In genomic region chr4:46505361-46506057, GRCm38 (mm10) we compare ENCODE assay signal across 17 mouse cellular contexts. TPM values are rescaled to one million over a fixed set of nuclear protein-coding genes. Genes with fewer than 3 reads are reported as not detected.
DNase-seq lines count a peak whose midpoint lies in the region; ATAC-seq and TF ChIP-seq lines count a peak whose summit lies in the region.
"Had no signal": no experiment of that assay in that cellular context is flagged by ENCODE, and none has a peak within 500 bp of the region (broad histone marks: within the 10 kb centered on the region; RNA-seq: fewer than 3 reads in every experiment).

No protein-coding gene starts in this region.

- TF ChIP-seq CTCF in midbrain, postnatal 0 days (IDR thresholded peaks at IDR 0.05) = no peak

- H3K36me3 ChIP-seq in forebrain, embryonic 14.5 days (ENCODE audit: control insufficient read depth, insufficient read depth, low read length) = peaks cover 27% of the 10 kb centered on the region
- H3K36me3 ChIP-seq in forebrain, embryonic 10.5 days (replicated peaks) = peaks cover 39% of the 10 kb centered on the region
- peaks cover 24% of the 10 kb centered on the region for H3K36me3 ChIP-seq in midbrain, postnatal 0 days (ENCODE audit: insufficient read depth, low read length)
- H3K36me3 ChIP-seq in midbrain, embryonic 16.5 days (ENCODE audit: control insufficient read depth, insufficient read depth, low read length) = peaks cover 15% of the 10 kb centered on the region

- H3K27me3 ChIP-seq in forebrain, embryonic 14.5 days (replicated peaks; ENCODE audit: control insufficient read depth, insufficient read depth, low read length) = no peaks in the 10 kb centered on the region
- peaks cover 41% of the 10 kb centered on the region for H3K27me3 ChIP-seq in forebrain, embryonic 10.5 days (ENCODE audit: poor library complexity, severe bottlenecking)
- no peaks in the 10 kb centered on the region for H3K27me3 ChIP-seq in midbrain, postnatal 0 days (ENCODE audit: insufficient read depth, low read length)
- H3K27me3 ChIP-seq in midbrain, embryonic 16.5 days (ENCODE audit: control insufficient read depth, insufficient read depth, low read depth, low read length) = no peaks in the 10 kb centered on the region

- no peaks in the 10 kb centered on the region for H3K4me1 ChIP-seq in forebrain, embryonic 14.5 days (ENCODE audit: control insufficient read depth, insufficient read depth, low read length)
- H3K4me1 ChIP-seq in forebrain, embryonic 10.5 days = peaks cover 24% of the 10 kb centered on the region
- H3K4me1 ChIP-seq in midbrain, postnatal 0 days (ENCODE audit: insufficient read depth, low read length) = no peaks in the 10 kb centered on the region
- peaks cover 7% of the 10 kb centered on the region for H3K4me1 ChIP-seq in midbrain, embryonic 16.5 days (ENCODE audit: control insufficient read depth, insufficient read depth, low read length)

- H3K9ac ChIP-seq in forebrain, embryonic 14.5 days (ENCODE audit: low read length) = no peak overlapping the region
- no peak overlapping the region for H3K9ac ChIP-seq in midbrain, postnatal 0 days (replicated peaks; ENCODE audit: low read length, poor library complexity, severe bottlenecking)
- no peak overlapping the region for H3K9ac ChIP-seq in midbrain, embryonic 16.5 days (ENCODE audit: low read depth, low read length)
- H3K9ac ChIP-seq: embryonic facial prominence, embryonic 15.5 days; heart, embryonic 12.5 days; lung, embryonic 14.5 days; neural tube, embryonic 15.5 days had no signal

- H3K4me3 ChIP-seq in forebrain, embryonic 14.5 days (ENCODE audit: low read depth, low read length) = no peak overlapping the region
- H3K4me3 ChIP-seq in forebrain, embryonic 10.5 days = no peak overlapping the region
- no peak overlapping the region for H3K4me3 ChIP-seq in midbrain, postnatal 0 days (ENCODE audit: low read depth, low read length)
- no peak overlapping the region for H3K4me3 ChIP-seq in midbrain, embryonic 16.5 days (ENCODE audit: low read depth, low read length)
- H3K4me3 ChIP-seq: heart, embryonic 12.5 days had no signal

- H3K9me3 ChIP-seq in forebrain, embryonic 14.5 days (replicated peaks; ENCODE audit: control insufficient read depth, low read length) = no peaks in the 10 kb centered on the region
- H3K9me3 ChIP-seq in forebrain, embryonic 10.5 days = no peaks in the 10 kb centered on the region
- H3K9me3 ChIP-seq in midbrain, postnatal 0 days (ENCODE audit: low read length) = no peaks in the 10 kb centered on the region
- H3K9me3 ChIP-seq in midbrain, embryonic 16.5 days (replicated peaks; ENCODE audit: control insufficient read depth, low read length, poor library complexity, severe bottlenecking) = no peaks in the 10 kb centered on the region
- H3K9me3 ChIP-seq: embryonic facial prominence, embryonic 15.5 days; midbrain, embryonic 10.5 days; neural tube, embryonic 15.5 days had no signal

- H3K4me2 ChIP-seq in forebrain, embryonic 14.5 days (ENCODE audit: low read length) = no peak overlapping the region
- no peak overlapping the region for H3K4me2 ChIP-seq in midbrain, postnatal 0 days (ENCODE audit: low read depth, low read length, poor library complexity, severe bottlenecking)
- H3K4me2 ChIP-seq in midbrain, embryonic 16.5 days (ENCODE audit: low read length) = no peak overlapping the region
- H3K4me2 ChIP-seq: lung, embryonic 14.5 days had no signal

- WGBS in forebrain, embryonic 14.5 days = 55% methylated on average over 8 of the region's 8 CpGs
- 73% methylated on average over 8 of the region's 8 CpGs for WGBS in forebrain, embryonic 10.5 days
- WGBS in midbrain, postnatal 0 days = 74% methylated on average over 8 of the region's 8 CpGs
- whole genome bisulfite sequencing in midbrain, embryonic 16.5 days = 70% methylated on average over 8 of the region's 8 CpGs

- no peak for ATAC-seq in forebrain, embryonic 14.5 days
- ATAC-seq in midbrain, postnatal 0 days (ENCODE audit: low FRiP score) = no peak
- no peak for ATAC-seq in midbrain, embryonic 16.5 days

- peak; percentile 44 for DNase-seq in forebrain, embryonic 14.5 days (ENCODE audit: low spot score)
- no peak for DNase-seq in forebrain, embryonic 10.5 days (ENCODE audit: extremely low spot score, low spot score)
- peak; percentile 35 for DNase-seq in midbrain, postnatal 0 days (ENCODE audit: low spot score)
- DNase-seq in cerebellum, adult 9-10 months = peak; percentile 50
- no peak for DNase-seq in spleen, postnatal 14 days (ENCODE audit: low spot score in 2 of 2)
- DNase-seq in testis, postnatal 10 days (ENCODE audit: low spot score) = no peak
- DNase-seq: adrenal gland, adult 2 months; kidney, adult 9 months; kidney, postnatal 4 days; lung, embryonic 14.5 days; lung, postnatal 4 days; thymus, postnatal 4 days had no signal

- no peak overlapping the region for H3K27ac ChIP-seq in forebrain, embryonic 14.5 days (ENCODE audit: low read depth, low read length)
- no peak overlapping the region for H3K27ac ChIP-seq in forebrain, embryonic 10.5 days
- no peak overlapping the region for H3K27ac ChIP-seq in midbrain, postnatal 0 days (ENCODE audit: low read depth, low read length)
- H3K27ac ChIP-seq in midbrain, embryonic 16.5 days (ENCODE audit: low read length) = no peak overlapping the region
- H3K27ac ChIP-seq: embryonic facial prominence, embryonic 15.5 days; midbrain, embryonic 10.5 days; neural tube, embryonic 15.5 days had no signal

RNA-seq across cellular contexts. Expression of gene Nans, which starts 16.5 kb away (rescaled TPM):
- 77.5 and 81.8 TPM in 2 replicates for polyA plus RNA-seq in forebrain, embryonic 14.5 days (2014; fragmentation: Nextera tagmentation; extraction: Ambion mirVana)
- 75.7 and 77.5 TPM in 2 replicates for polyA plus RNA-seq in forebrain, embryonic 10.5 days (2016; fragmentation: Nextera tagmentation; extraction: Ambion mirVana)
- 92.0 and 94.5 TPM in 2 replicates for total RNA-seq in midbrain, postnatal 0 days (2014; rRNA removed)
- 56.9 and 59.6 TPM in 2 replicates for polyA plus RNA-seq in midbrain, postnatal 0 days (2015; fragmentation: Nextera tagmentation; extraction: Ambion mirVana)
- polyA plus RNA-seq in midbrain, embryonic 16.5 days (2015; fragmentation: Nextera tagmentation; extraction: Ambion mirVana) = 66.9 and 71.7 TPM in 2 replicates

RNA-seq across cellular contexts. Expression of gene Trim14, which starts 30.4 kb away (rescaled TPM):
- 1.0 and 1.6 TPM in 2 replicates for polyA plus RNA-seq in forebrain, embryonic 14.5 days (2014; fragmentation: Nextera tagmentation; extraction: Ambion mirVana)
- polyA plus RNA-seq in forebrain, embryonic 10.5 days (2016; fragmentation: Nextera tagmentation; extraction: Ambion mirVana) = 0.43 and 0.84 TPM in 2 replicates
- 0.47 and 1.8 TPM in 2 replicates for total RNA-seq in midbrain, postnatal 0 days (2014; rRNA removed)
- polyA plus RNA-seq in midbrain, postnatal 0 days (2015; fragmentation: Nextera tagmentation; extraction: Ambion mirVana) = 0.75 and 1.4 TPM in 2 replicates
- polyA plus RNA-seq in midbrain, embryonic 16.5 days (2015; fragmentation: Nextera tagmentation; extraction: Ambion mirVana) = 0.81 and 0.95 TPM in 2 replicates

RNA-seq across cellular contexts. Expression of gene Anp32b, which starts 54.8 kb away (rescaled TPM):
- 83.5 and 92.4 TPM in 2 replicates for polyA plus RNA-seq in forebrain, embryonic 14.5 days (2014; fragmentation: Nextera tagmentation; extraction: Ambion mirVana)
- polyA plus RNA-seq in forebrain, embryonic 10.5 days (2016; fragmentation: Nextera tagmentation; extraction: Ambion mirVana) = 424 and 464 TPM in 2 replicates
- total RNA-seq in midbrain, postnatal 0 days (2014; rRNA removed) = 2.7 and 5.0 TPM in 2 replicates
- polyA plus RNA-seq in midbrain, postnatal 0 days (2015; fragmentation: Nextera tagmentation; extraction: Ambion mirVana) = 45.8 and 50.5 TPM in 2 replicates
- 62.6 and 70.0 TPM in 2 replicates for polyA plus RNA-seq in midbrain, embryonic 16.5 days (2015; fragmentation: Nextera tagmentation; extraction: Ambion mirVana)

Comparison
In these comparisons a context has a peak if more than half of its experiments do, and no peak if none do; other contexts are left out.
1. DNase-seq: peak in forebrain, embryonic 14.5 days (single experiment), midbrain, postnatal 0 days (single experiment) and cerebellum, adult 9-10 months (single experiment); none in forebrain, embryonic 10.5 days (single experiment), spleen, postnatal 14 days (0 of 2) and testis, postnatal 10 days (single experiment).